Mouse (Mus musculus) lung, adult 2 months (tissue): ENCODE results near the gene Dclk1.

Source experiments
- CTCF ChIP-seq: fragments of 200-500 bp; IDR thresholded peaks from 2 replicates; pipeline ENCODE4 v1.5.1; 2011; ENCODE audit warnings: mild to moderate bottlenecking, low read length, control low read depth; ENCODE audit not compliant: insufficient read depth
- POLR2A ChIP-seq: fragments of 200-500 bp; IDR thresholded peaks from 2 replicates; pipeline ENCODE4 v1.6.1; 2011; ENCODE audit warnings: low read depth, mild to moderate bottlenecking, control low read depth, low read length, borderline replicate concordance; ENCODE audit errors: extremely low read depth

- TF ChIP-seq CTCF (no peak), POLR2A (no peak)
Measured at GRCm38 (mm10) chr3:55558570-55558969, 316.4 kb downstream of the Dclk1 start.
